Mouse (Mus musculus): ENCODE data around the gene Slc25a18. TPM values are rescaled to one million over a fixed set of nuclear protein-coding genes. Genes with fewer than 3 reads are reported as not detected.

Gene Slc25a18
- polyA plus RNA-seq, 1 experiment from 2014 or later = 22.1 TPM

GRCm38 (mm10) chr6:120830866-120831608 lies 57.7 kb downstream of the Slc25a18 start:
- no peaks in the 10 kb centered on the region for H3K27me3 ChIP-seq
- H3K27ac ChIP-seq (replicated peaks) = no peak overlapping the region
- WGBS = 62% methylated on average over 4 of the region's 4 CpGs
- H3K36me3 ChIP-seq = no peaks in the 10 kb centered on the region
- no peaks in the 10 kb centered on the region for H3K4me1 ChIP-seq (replicated peaks)
- no peak overlapping the region for H3K4me2 ChIP-seq
- H3K9me3 ChIP-seq = no peaks in the 10 kb centered on the region
- no peak for ATAC-seq (ENCODE audit: low FRiP score, low read depth)
- no peak overlapping the region for H3K9ac ChIP-seq
- no peak overlapping the region for H3K4me3 ChIP-seq

DNA sequence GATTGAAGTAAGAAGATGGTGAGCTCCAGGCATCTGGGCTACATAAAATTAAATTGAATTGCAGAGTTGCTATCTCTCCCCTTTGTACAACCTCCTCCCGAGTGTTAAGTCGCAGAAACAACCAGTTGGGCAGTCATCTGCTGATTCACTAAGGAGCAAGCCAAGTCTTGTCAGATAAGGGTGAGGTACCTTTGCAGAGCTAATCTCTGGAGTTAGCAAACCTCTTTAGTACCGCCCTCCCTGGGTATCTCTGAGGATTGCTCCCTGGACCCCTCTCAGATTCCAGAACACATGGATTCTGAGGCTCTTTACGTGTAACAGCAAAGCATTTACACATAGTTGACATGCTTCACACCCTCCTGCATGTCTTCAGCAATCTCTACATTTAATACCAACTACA lies 58.7 kb downstream of the Slc25a18 start:
- Histone ChIP-seq H3K9ac (no peak overlapping the region), H3K27me3 (no peaks in the 10 kb centered on the region), H3K9me3 (no peaks in the 10 kb centered on the region), H3K36me3 (no peaks in the 10 kb centered on the region), H3K27ac (replicated peaks) (no peak overlapping the region), H3K4me1 (replicated peaks) (peaks cover 4% of the 10 kb centered on the region), H3K4me3 (no peak overlapping the region), H3K4me2 (no peak overlapping the region)
- no peak for ATAC-seq (ENCODE audit: low FRiP score, low read depth)
- 84% methylated on average over 4 of the region's 4 CpGs for WGBS

GRCm38 (mm10) chr6:120834766-120835321 lies 61.5 kb downstream of the Slc25a18 start:
- Histone ChIP-seq H3K4me1 (replicated peaks) (peaks cover 13% of the 10 kb centered on the region), H3K27me3 (no peaks in the 10 kb centered on the region), H3K36me3 (0 out of 2 replicates have a peak, but pooled peaks cover 4% of the 10 kb centered on the region), H3K9me3 (no peaks in the 10 kb centered on the region), H3K4me2 (no peak overlapping the region), H3K9ac (no peak overlapping the region), H3K27ac (replicated peaks) (no peak overlapping the region), H3K4me3 (no peak overlapping the region)
- ATAC-seq (ENCODE audit: low FRiP score, low read depth) = no peak
- 89% methylated on average over 4 of the region's 4 CpGs for WGBS

DNA sequence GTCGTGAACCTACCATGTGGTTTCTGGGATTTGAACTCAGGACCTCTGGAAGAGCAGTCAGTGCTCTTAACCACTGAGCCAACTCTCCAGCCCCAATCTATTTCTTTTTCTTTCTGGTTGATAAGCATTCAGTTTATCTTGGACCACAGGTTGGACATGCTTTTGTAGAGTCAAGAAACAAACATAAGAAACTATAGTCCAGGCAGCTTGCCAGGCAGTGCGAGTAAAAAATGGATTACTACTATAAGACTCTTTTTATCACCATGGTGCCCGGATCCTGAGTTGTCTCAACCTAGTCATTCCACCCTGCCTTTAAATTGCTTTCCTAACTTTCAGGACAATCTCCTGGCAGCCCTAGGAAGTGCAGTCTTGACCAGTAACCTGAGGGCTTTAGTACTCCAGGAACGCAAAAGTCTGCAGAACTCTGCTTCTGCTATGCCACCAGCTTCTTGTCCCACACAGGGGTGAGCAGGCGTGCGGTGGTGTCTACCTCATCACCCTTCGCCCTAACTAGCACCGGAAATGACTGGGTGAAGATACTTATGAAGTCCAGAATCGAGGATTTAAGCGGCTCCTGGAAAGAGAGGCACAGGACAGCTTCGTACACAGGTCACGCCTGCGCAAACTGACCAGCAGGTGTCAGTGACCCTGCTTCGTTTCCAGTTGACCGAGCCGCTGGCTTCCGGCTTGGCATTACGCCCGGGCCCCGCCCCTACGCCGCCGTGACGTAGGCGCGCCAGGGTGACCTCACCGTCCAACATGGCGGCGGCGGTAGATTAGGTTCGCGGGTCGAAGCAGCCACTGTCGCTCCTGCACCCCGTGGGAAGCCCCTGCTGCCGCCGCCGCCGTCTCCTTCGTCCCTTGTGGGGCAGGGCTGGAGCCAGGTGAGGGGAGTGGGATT lies 62.3 kb downstream of the Slc25a18 start, which contains the start of gene Bcl2l13:
Gene Bcl2l13, plus strand, starts transcription at position 739 of the 901 bp plus-strand sequence.
- 4% methylated on average over 40 of the region's 40 CpGs for WGBS
- H3K27me3 ChIP-seq = no peaks in the 10 kb centered on the region
- peaks cover 13% of the 10 kb centered on the region for H3K4me1 ChIP-seq (replicated peaks)
- H3K9me3 ChIP-seq = no peaks in the 10 kb centered on the region
- peak within 1 kb of the TSS; percentile 73 for H3K4me2 ChIP-seq
- peak within 1 kb of the TSS; percentile 97 for H3K27ac ChIP-seq (replicated peaks)
- H3K36me3 ChIP-seq = 0 out of 2 replicates have a peak, but pooled peaks cover 4% of the 10 kb centered on the region
- ATAC-seq (ENCODE audit: low FRiP score, low read depth) = peak; percentile 95
- peak within 1 kb of the TSS; percentile 92 for H3K9ac ChIP-seq
- peak within 1 kb of the TSS; percentile 90 for H3K4me3 ChIP-seq

GRCm38 (mm10) chr6:120836389-120837151 lies 63.2 kb downstream of the Slc25a18 start:
- WGBS = 5% methylated on average over 34 of the region's 37 CpGs
- peak; percentile 82 for ATAC-seq (ENCODE audit: low FRiP score, low read depth)
- H3K4me2 ChIP-seq = peak overlapping the region; percentile 73

GRCm38 (mm10) chr6:120837152-120837530 lies 63.8 kb downstream of the Slc25a18 start:
- ATAC-seq (ENCODE audit: low FRiP score, low read depth) = no peak
- no peaks in the 10 kb centered on the region for H3K9me3 ChIP-seq
- WGBS = 75% methylated on average over 1 of the region's 1 CpGs
- H3K4me3 ChIP-seq = peak overlapping the region; percentile 90
- H3K27ac ChIP-seq (replicated peaks) = peak overlapping the region; percentile 97
- no peaks in the 10 kb centered on the region for H3K27me3 ChIP-seq
- H3K36me3 ChIP-seq = 0 out of 2 replicates have a peak, but pooled peaks cover 4% of the 10 kb centered on the region
- H3K9ac ChIP-seq = peak overlapping the region; percentile 92; the same call in 1 of the 2 replicates
- peak overlapping the region; percentile 73 for H3K4me2 ChIP-seq
- H3K4me1 ChIP-seq (replicated peaks) = peaks cover 13% of the 10 kb centered on the region

More at GRCm38 (mm10) chr6:120836389-120837151, 63.2 kb downstream of the Slc25a18 start:
- peak overlapping the region; percentile 97 for H3K27ac ChIP-seq (replicated peaks)
- H3K27me3 ChIP-seq = no peaks in the 10 kb centered on the region
- no peaks in the 10 kb centered on the region for H3K9me3 ChIP-seq
- H3K9ac ChIP-seq = peak overlapping the region; percentile 92
- H3K36me3 ChIP-seq = 0 out of 2 replicates have a peak, but pooled peaks cover 4% of the 10 kb centered on the region
- H3K4me1 ChIP-seq (replicated peaks) = peaks cover 13% of the 10 kb centered on the region
- H3K4me3 ChIP-seq = peak overlapping the region; percentile 90

- Histone ChIP-seq H3K36me3 (0 out of 2 replicates have a peak, but pooled peaks cover 4% of the 10 kb centered on the region), H3K9me3 (no peaks in the 10 kb centered on the region), H3K9ac (no peak overlapping the region), H3K27ac (replicated peaks) (no peak overlapping the region), H3K4me1 (replicated peaks) (peaks cover 13% of the 10 kb centered on the region), H3K4me2 (no peak overlapping the region), H3K4me3 (no peak overlapping the region), H3K27me3 (no peaks in the 10 kb centered on the region)
- ATAC-seq (ENCODE audit: low FRiP score, low read depth) = no peak
- 98% methylated on average over 7 of the region's 7 CpGs for WGBS
Observed at GRCm38 (mm10) chr6:120840258-120840657, 66.9 kb downstream of the Slc25a18 start.

DNA sequence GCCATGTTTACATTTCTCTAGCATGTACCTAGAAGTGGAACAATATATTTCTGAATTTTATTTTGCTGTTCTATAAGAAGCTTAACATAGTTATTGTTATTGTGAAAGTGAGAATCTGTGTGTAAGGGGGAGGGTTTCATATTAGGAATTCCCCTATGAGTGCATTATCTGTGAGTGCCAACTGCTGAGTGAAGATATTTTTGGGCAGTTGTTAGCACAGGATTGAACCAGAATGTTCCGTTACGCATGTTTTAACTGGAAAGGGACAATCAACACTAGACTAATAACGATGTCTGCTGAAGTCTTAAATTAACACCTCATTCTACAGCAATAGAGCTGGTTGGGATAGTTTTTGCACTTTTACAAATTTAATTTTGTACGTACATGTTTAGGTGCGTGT lies 68.4 kb downstream of the Slc25a18 start:
- Histone ChIP-seq H3K27me3 (no peaks in the 10 kb centered on the region), H3K9me3 (no peaks in the 10 kb centered on the region), H3K36me3 (0 out of 2 replicates have a peak, but pooled peaks cover 4% of the 10 kb centered on the region), H3K27ac (replicated peaks) (no peak overlapping the region), H3K4me3 (no peak overlapping the region), H3K4me1 (replicated peaks) (peaks cover 12% of the 10 kb centered on the region), H3K4me2 (no peak overlapping the region), H3K9ac (no peak overlapping the region)
- 91% methylated on average over 5 of the region's 5 CpGs for WGBS
- no peak for ATAC-seq (ENCODE audit: low FRiP score, low read depth)

Small RNAs within 50 kb of the gene (microRNA-seq; reads per million reads assigned to microRNA genes)
- gene Gm25193 = not detected

Other genes with a start within 250 kb of the Slc25a18 start
- gene Hdhd5, start 242.3 kb upstream of the Slc25a18 start, polyA plus RNA-seq (2015; fragmentation: Nextera tagmentation; extraction: Ambion mirVana) = 15.4 and 15.6 TPM in 2 replicates
- 3.0 and 4.3 TPM in 2 replicates for gene Cecr2, start 107.2 kb upstream of the Slc25a18 start, polyA plus RNA-seq (2015; fragmentation: Nextera tagmentation; extraction: Ambion mirVana)
- gene Atp6v1e1, start 49.2 kb downstream of the Slc25a18 start, polyA plus RNA-seq (2015; fragmentation: Nextera tagmentation; extraction: Ambion mirVana) = 280 and 286 TPM in 2 replicates
- gene Bcl2l13, start 62.6 kb downstream of the Slc25a18 start, polyA plus RNA-seq (2015; fragmentation: Nextera tagmentation; extraction: Ambion mirVana) = 28.0 and 29.8 TPM in 2 replicates
- 39.1 and 39.3 TPM in 2 replicates for gene Bid, start 143.3 kb downstream of the Slc25a18 start, polyA plus RNA-seq (2015; fragmentation: Nextera tagmentation; extraction: Ambion mirVana)